Mouse (Mus musculus): ENCODE measurements around the gene Cobl. TPM values are rescaled to one million over a fixed set of nuclear protein-coding genes. Genes with fewer than 3 reads are reported as not detected.

The Cobl gene
- polyA plus RNA-seq, 1 experiment from 2014 or later: 0.93 TPM

- ATAC-seq (peak; percentile 70), DNase-seq (no peak)
- Histone ChIP-seq H3K9ac (replicated peaks) (no peak overlapping the region), H3K9me3 (ENCODE audit: low read length) (no peaks in the 10 kb centered on the region), H3K4me1 (ENCODE audit: insufficient read depth) (no peaks in the 10 kb centered on the region), H3K27me3 (ENCODE audit: insufficient read depth, low read length) (no peaks in the 10 kb centered on the region), H3K36me3 (replicated peaks; ENCODE audit: insufficient read depth, low read length) (no peaks in the 10 kb centered on the region), H3K4me2 (ENCODE audit: low read depth, low read length) (no peak overlapping the region), H3K27ac (ENCODE audit: low read depth) (no peak overlapping the region), H3K4me3 (ENCODE audit: low read depth, low read length) (no peak overlapping the region)
- WGBS (ENCODE audit: insufficient replicate concordance): 76% methylated on average over 4 of the region's 4 CpGs
- TF ChIP-seq CTCF (IDR thresholded peaks at IDR 0.05; ENCODE audit: low read depth): no peak
- no peak for TF ChIP-seq EP300 (IDR thresholded peaks at IDR 0.05; ENCODE audit: low read depth)
Observed at GRCm38 (mm10) chr11:12411075-12411807, 53.5 kb downstream of the Cobl start.

GRCm38 (mm10) chr11:12409463-12409862 is 55.3 kb downstream of the Cobl start:
- TF ChIP-seq EP300 (IDR thresholded peaks at IDR 0.05; ENCODE audit: low read depth): no peak
- Histone ChIP-seq H3K9ac (replicated peaks) (no peak overlapping the region), H3K36me3 (replicated peaks; ENCODE audit: insufficient read depth, low read length) (no peaks in the 10 kb centered on the region), H3K4me3 (ENCODE audit: low read depth, low read length) (no peak overlapping the region), H3K27ac (ENCODE audit: low read depth) (no peak overlapping the region), H3K27me3 (ENCODE audit: insufficient read depth, low read length) (no peaks in the 10 kb centered on the region), H3K9me3 (ENCODE audit: low read length) (no peaks in the 10 kb centered on the region), H3K4me2 (ENCODE audit: low read depth, low read length) (no peak overlapping the region), H3K4me1 (ENCODE audit: insufficient read depth) (no peaks in the 10 kb centered on the region)
- ATAC-seq (no peak), DNase-seq (no peak)
- WGBS (ENCODE audit: insufficient replicate concordance): 70% methylated on average over 4 of the region's 4 CpGs

GRCm38 (mm10) chr11:12407834-12408233 is 56.9 kb downstream of the Cobl start:
- Histone ChIP-seq H3K4me1 (ENCODE audit: insufficient read depth) (no peaks in the 10 kb centered on the region), H3K36me3 (replicated peaks; ENCODE audit: insufficient read depth, low read length) (no peaks in the 10 kb centered on the region), H3K9me3 (ENCODE audit: low read length) (no peaks in the 10 kb centered on the region), H3K27me3 (ENCODE audit: insufficient read depth, low read length) (no peaks in the 10 kb centered on the region), H3K4me3 (ENCODE audit: low read depth, low read length) (no peak overlapping the region), H3K9ac (replicated peaks) (no peak overlapping the region), H3K27ac (ENCODE audit: low read depth) (no peak overlapping the region), H3K4me2 (ENCODE audit: low read depth, low read length) (no peak overlapping the region)
- DNase-seq (no peak), ATAC-seq (no peak)
- TF ChIP-seq CTCF (IDR thresholded peaks at IDR 0.05; ENCODE audit: low read depth) (no peak), EP300 (IDR thresholded peaks at IDR 0.05; ENCODE audit: low read depth) (no peak)
- 74% methylated on average over 6 of the region's 6 CpGs for WGBS (ENCODE audit: insufficient replicate concordance)

- H3K4me1 ChIP-seq (ENCODE audit: insufficient read depth): no peaks in the 10 kb centered on the region
- 80% methylated on average over 2 of the region's 2 CpGs for WGBS (ENCODE audit: insufficient replicate concordance)
- H3K27me3 ChIP-seq (ENCODE audit: insufficient read depth, low read length): no peaks in the 10 kb centered on the region
- no peak for DNase-seq
- TF ChIP-seq EP300 (IDR thresholded peaks at IDR 0.05; ENCODE audit: low read depth): no peak
- TF ChIP-seq CTCF (IDR thresholded peaks at IDR 0.05; ENCODE audit: low read depth): no peak
- no peaks in the 10 kb centered on the region for H3K9me3 ChIP-seq (ENCODE audit: low read length)
- H3K4me2 ChIP-seq (ENCODE audit: low read depth, low read length): no peak overlapping the region
- H3K27ac ChIP-seq (ENCODE audit: low read depth): no peak overlapping the region
- no peak overlapping the region for H3K9ac ChIP-seq (replicated peaks)
- ATAC-seq: no peak
- no peak overlapping the region for H3K4me3 ChIP-seq (ENCODE audit: low read depth, low read length)
- H3K36me3 ChIP-seq (replicated peaks; ENCODE audit: insufficient read depth, low read length): no peaks in the 10 kb centered on the region
Observed at GRCm38 (mm10) chr11:12399903-12400302, 64.9 kb downstream of the Cobl start.

GRCm38 (mm10) chr11:12396196-12396595 is 68.6 kb downstream of the Cobl start:
- DNase-seq (no peak), ATAC-seq (no peak)
- H3K4me3 ChIP-seq (ENCODE audit: low read depth, low read length): no peak overlapping the region
- no peak overlapping the region for H3K27ac ChIP-seq (ENCODE audit: low read depth)
- H3K4me1 ChIP-seq (ENCODE audit: insufficient read depth): no peaks in the 10 kb centered on the region
- H3K9ac ChIP-seq (replicated peaks): no peak overlapping the region
- no peaks in the 10 kb centered on the region for H3K9me3 ChIP-seq (ENCODE audit: low read length)
- no peaks in the 10 kb centered on the region for H3K27me3 ChIP-seq (ENCODE audit: insufficient read depth, low read length)
- H3K4me2 ChIP-seq (ENCODE audit: low read depth, low read length): no peak overlapping the region
- TF ChIP-seq EP300 (IDR thresholded peaks at IDR 0.05; ENCODE audit: low read depth) (no peak), CTCF (IDR thresholded peaks at IDR 0.05; ENCODE audit: low read depth) (no peak)
- H3K36me3 ChIP-seq (replicated peaks; ENCODE audit: insufficient read depth, low read length): no peaks in the 10 kb centered on the region

- Histone ChIP-seq H3K9ac (replicated peaks) (no peak overlapping the region), H3K36me3 (replicated peaks; ENCODE audit: insufficient read depth, low read length) (no peaks in the 10 kb centered on the region), H3K4me2 (ENCODE audit: low read depth, low read length) (no peak overlapping the region), H3K4me1 (ENCODE audit: insufficient read depth) (no peaks in the 10 kb centered on the region), H3K27me3 (ENCODE audit: insufficient read depth, low read length) (no peaks in the 10 kb centered on the region), H3K27ac (ENCODE audit: low read depth) (no peak overlapping the region), H3K4me3 (ENCODE audit: low read depth, low read length) (no peak overlapping the region), H3K9me3 (ENCODE audit: low read length) (no peaks in the 10 kb centered on the region)
- no peak for DNase-seq
- 21% methylated on average over 1 of the region's 1 CpGs for WGBS (ENCODE audit: insufficient replicate concordance)
- TF ChIP-seq CTCF (IDR thresholded peaks at IDR 0.05; ENCODE audit: low read depth): no peak
- TF ChIP-seq EP300 (IDR thresholded peaks at IDR 0.05; ENCODE audit: low read depth): no peak
- no peak for ATAC-seq
Observed at GRCm38 (mm10) chr11:12394701-12395100, 70.1 kb downstream of the Cobl start.
